Mouse (Mus musculus) T-helper 2 cell (primary cell): ENCODE measurements around the gene Ly6g6f.

Experiments
- in situ Hi-C: fragments of 300-600 bp; cut with MboI, MseI; formaldehyde crosslinking; loops from one replicate; pipeline ENCODE4 v1.15.1; 2025; ENCODE audit warnings: high pct_unique_total_duplicates

The Ly6g6f gene

GRCm38 (mm10) chr17:35055691-35056495, 29.5 kb downstream of the Ly6g6f start:
- in situ Hi-C loops: no loop called here

- in situ Hi-C loops: no loop called here
Measured at GRCm38 (mm10) chr17:35052271-35052798, 33.1 kb downstream of the Ly6g6f start.

- in situ Hi-C loops: no loop called here
Measured at GRCm38 (mm10) chr17:35051156-35052086, 34.0 kb downstream of the Ly6g6f start.

GRCm38 (mm10) chr17:35050126-35050750, 35.2 kb downstream of the Ly6g6f start:
- in situ Hi-C loops: no loop called here

- in situ Hi-C loops: no loop called here
Measured at GRCm38 (mm10) chr17:35049561-35050016, 35.8 kb downstream of the Ly6g6f start, which contains the start of gene Clic1. TSS of gene Clic1 (plus strand) at chr17:35049966.

- in situ Hi-C loops: no loop called here
Measured at GRCm38 (mm10) chr17:35048932-35049440, 36.4 kb downstream of the Ly6g6f start.

GRCm38 (mm10) chr17:35048149-35048931, 37.1 kb downstream of the Ly6g6f start:
- in situ Hi-C loops: no loop called here

GRCm38 (mm10) chr17:35047688-35048087, 37.7 kb downstream of the Ly6g6f start:
- in situ Hi-C loops: no loop called here

GRCm38 (mm10) chr17:35046681-35047455, 38.5 kb downstream of the Ly6g6f start, which contains the start of gene Msh5:
TSS of gene Msh5 (minus strand) at chr17:35046745.
- in situ Hi-C loops: no loop called here

GRCm38 (mm10) chr17:35045807-35046680, 39.4 kb downstream of the Ly6g6f start:
- in situ Hi-C loops: no loop called here

- in situ Hi-C loops: no loop called here
Measured at GRCm38 (mm10) chr17:35044904-35045806, 40.3 kb downstream of the Ly6g6f start.

GRCm38 (mm10) chr17:35043794-35044193, 41.6 kb downstream of the Ly6g6f start:
- in situ Hi-C loops: no loop called here

GRCm38 (mm10) chr17:35039121-35039873, 46.1 kb downstream of the Ly6g6f start:
- in situ Hi-C loops: no loop called here

GRCm38 (mm10) chr17:35034896-35035295, 50.5 kb downstream of the Ly6g6f start:
- in situ Hi-C loops: loop anchor here (5.0 kb wide), 1 partner anchor 67 kb away; no protein-coding TSS in a partner anchor

GRCm38 (mm10) chr17:35033703-35034102, 51.7 kb downstream of the Ly6g6f start:
- in situ Hi-C loops: loop anchor here (5.0 kb wide), 1 partner anchor 69 kb away; no protein-coding TSS in a partner anchor

GRCm38 (mm10) chr17:35032323-35032870, 53.0 kb downstream of the Ly6g6f start:
- in situ Hi-C loops: loop anchor here (5.0 kb wide), 1 partner anchor 70 kb away; no protein-coding TSS in a partner anchor
